Mouse (Mus musculus) WW6 (cell line): ENCODE data around the gene Tnik.

Source experiments
- DNase-seq: peaks from one replicate; pipeline ENCODE4 v3.0.0-alpha.2; 2013; ENCODE audit warnings: low read depth, low spot score

Gene Tnik

DNA sequence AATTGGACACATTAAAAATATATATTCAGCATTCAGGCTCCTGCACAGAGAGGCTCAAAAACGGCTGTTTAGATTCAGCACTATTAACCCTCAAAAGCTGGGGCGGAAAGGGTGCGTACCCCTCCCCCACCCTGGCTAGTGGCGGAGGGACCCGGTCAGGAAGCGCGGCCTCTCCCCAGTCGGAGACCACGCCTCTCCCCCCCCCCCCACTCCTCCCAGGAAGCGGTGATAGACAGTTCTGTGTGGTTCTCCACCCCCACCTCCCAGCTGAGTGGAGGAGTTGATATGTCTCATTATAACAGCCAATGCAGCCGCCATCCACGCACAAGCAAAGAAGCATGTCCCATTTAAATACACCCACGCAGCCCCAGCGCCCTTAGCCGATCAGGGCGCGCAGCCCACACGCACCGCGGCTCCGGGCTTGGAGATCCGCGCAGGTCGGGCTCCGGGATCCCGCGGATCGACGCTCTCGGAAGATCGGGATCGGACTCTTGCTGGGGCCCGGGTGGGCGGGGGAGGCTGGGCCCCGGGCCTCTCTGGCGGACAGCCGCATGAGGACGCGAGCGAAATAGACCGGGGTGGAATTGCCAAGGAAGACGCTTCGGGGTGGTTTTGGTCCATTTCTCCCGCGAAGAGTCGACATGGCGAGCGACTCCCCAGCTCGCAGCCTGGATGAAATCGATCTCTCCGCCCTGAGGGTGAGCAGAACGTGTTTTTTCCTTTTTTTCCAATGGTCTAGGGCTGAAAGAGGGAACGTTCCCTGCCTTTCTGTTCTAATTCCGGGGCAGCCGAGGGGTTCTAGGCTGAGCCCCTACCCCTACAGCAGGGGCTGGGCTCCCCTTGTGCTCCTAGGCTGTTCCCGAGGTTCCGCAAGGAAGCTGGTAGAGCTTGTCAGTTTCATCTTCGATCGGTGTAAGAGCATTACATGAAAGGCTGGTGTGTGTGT, at the start of gene Tnik:
TSS of gene Tnik (plus strand) at position 213 of the 946 bp plus-strand sequence.
- peak; percentile 20 for DNase-seq

DNA sequence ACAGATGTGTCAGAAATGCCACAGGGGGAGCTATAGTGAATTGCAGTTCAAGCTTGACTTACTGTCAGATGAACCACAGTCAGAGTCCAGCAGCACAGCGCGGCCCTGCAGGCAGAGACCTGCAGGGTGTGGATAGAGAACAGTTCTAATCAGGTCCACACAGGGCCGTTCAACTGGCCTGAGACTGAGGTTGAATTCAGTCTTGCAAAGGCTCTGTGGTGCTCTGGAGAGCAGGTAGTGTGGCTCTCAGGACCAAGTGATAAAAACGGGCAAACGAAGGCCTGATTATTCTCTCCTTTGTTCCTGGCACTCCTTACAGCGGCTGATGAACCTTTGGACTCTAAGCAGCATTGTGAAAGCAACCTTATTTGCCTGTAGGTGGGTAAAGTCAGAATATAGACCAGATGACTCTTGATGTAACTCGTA, 48.1 kb upstream of the Tnik start:
- DNase-seq = no peak

DNA sequence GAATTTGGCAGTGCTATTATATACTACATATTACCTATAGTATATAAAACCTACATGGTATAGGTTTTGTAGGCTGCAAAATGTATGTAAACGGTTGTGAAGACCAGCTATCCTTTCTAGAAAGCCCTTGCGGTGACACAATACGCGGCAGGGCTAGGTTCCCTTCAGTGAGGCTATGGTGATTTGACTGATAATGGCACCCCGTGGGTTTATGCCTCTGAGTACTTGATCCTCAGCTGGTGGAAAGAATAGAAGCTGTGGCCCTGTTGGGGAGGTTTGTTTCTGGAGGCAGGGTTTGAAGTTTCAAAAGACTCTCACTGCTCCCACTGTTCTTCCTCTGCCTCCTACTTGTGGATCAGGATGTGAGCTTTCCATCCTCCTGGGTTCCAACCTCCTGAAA, 46.0 kb upstream of the Tnik start:
- peak; percentile 36 for DNase-seq

DNA sequence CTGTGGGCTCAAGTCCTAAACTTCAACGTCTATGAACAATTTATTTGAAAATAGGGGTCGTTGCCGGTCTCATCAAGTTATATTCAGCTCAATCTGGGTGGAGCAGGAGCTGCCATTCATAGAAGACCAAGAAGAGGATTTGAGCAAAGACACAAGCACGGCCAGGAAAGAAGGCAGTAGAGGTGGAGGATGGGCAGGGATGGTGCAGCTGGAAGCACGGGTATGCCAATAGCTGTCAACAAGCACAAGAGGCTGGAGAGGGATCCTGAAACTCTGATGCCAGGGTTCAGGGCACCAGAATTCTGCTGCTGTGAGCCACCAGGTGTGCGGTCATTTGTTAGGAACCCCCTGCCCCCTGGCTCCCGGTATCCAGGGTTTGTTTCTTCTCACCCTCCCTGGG, 43.5 kb upstream of the Tnik start:
- no peak for DNase-seq

DNA sequence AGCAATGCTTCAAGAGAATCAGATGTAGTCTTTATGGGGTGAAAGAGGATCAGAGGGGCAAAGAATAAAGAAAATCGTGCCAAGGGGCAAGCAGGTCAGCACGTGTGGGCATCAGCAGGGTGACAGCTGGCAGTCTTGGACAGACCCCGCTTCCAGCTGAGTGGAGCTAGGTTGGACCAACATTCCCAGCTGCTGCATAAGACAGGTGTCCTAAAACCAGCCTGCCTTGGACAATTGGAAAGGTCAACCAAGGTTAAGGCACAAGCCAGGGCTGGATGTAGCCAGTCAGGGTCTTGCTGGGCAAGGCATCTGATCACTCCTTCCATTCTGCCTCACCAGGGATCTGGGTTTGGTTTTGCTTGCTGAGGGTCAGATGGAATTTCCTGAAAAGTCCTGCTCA, 43.0 kb upstream of the Tnik start:
- DNase-seq = no peak

DNA sequence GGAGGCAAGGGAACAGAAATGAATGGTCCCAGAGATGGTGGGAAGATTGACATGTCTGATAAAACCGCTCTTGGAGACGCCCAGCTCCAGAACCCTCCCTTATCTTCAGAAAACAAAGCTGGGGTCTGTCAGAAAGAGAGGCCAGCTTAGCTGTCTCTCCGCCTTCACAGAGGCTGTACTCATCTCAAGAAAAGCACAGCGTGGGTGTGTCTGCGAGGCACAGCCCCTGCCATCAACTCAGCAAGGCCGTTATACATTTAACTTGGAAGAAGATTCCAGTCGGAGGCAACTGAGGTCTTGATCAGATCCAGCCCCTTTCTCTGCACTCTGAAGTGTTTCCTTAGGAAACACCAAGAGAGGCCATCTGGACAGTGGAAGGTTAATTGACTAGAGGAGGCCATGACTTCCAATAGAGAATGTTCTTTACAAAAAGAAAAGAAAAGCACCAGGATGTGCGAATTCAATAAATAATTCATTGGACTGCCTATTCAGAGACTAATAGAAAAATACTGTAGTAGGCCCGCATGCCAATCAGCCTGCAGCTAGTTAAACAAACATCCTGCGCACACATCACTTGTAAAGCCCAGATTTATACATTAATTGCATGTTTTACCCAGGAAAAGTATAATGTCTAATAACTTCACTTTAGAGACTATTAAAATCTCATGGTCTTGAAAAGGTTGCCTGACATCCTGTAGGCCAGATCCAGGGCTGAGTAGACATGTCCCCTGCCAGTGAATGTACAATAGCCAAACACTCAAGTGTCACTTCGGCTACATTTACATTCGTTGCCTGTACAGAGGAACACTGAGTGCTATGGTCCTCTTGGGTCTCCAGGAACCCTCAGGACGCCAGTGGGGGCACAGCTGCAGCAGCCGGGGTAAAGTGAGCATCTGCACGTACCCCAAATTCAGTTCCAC, 38.3 kb upstream of the Tnik start:
- DNase-seq = no peak

DNA sequence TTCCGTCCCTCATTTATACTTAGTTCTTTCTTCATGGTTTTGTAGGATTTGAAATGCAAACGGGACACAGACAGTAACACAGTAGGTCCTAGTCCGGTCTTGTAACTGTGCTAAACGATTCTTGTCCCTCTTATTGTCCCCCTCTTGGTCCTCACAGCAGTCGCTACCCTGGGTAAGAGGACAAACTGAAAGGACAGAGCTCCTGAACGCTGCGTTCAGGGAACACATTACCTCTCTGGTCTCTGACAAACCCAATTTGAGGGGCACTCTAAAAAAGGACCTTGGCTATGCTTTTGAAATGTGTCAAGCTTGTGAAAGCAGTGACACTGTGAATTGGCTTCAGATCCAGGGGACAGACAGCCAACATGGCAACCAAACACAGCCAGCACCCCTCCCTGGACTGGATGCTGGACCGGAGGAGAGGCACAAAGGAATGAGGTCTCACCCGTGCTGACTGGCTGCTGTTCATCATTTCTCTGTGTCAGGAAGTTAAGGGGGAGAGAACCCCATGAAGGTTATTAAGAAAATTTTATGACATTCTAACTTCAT, 37.6 kb upstream of the Tnik start:
- no peak for DNase-seq

DNA sequence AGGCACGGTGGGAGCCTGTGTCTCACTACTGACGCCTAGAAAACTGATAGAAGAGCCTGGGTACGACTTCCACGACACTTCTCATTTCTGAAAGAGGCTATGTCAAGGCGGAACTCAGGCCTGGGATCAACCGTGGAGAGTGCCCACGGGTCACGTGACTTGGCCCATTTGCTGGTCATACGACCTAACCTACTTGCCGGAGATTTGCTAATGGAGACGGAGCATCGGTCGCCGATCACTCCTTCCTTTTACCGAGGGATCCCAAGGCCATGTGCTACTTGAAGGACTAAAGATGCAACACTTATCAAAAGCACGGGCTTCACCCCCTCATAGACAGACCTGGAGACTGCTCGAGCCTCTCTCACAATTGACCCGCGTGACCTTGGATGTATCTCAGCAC, 36.8 kb upstream of the Tnik start:
- DNase-seq = no peak

GRCm38 (mm10) chr3:28228930-28229329, 34.1 kb upstream of the Tnik start:
- no peak for DNase-seq

DNA sequence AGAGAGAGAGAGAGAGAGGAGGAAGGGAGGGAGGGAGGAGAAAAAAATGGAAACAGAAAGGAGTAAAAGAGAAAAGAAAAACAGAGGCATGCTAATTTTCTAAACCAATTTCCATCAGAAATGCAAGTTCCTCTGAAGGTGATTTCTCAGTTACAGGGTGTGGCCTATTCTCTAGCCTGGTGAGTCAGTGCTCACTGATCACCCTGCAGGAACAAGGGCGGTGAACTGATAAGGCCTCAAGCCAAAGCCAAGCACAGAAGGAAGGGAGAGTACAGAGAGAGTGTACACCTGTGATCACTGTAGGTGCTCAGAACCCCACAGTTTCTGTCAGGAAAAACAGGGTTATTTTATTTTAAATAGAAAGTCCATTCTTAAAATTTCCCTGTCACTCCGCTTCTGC, 33.5 kb upstream of the Tnik start:
- no peak for DNase-seq

DNA sequence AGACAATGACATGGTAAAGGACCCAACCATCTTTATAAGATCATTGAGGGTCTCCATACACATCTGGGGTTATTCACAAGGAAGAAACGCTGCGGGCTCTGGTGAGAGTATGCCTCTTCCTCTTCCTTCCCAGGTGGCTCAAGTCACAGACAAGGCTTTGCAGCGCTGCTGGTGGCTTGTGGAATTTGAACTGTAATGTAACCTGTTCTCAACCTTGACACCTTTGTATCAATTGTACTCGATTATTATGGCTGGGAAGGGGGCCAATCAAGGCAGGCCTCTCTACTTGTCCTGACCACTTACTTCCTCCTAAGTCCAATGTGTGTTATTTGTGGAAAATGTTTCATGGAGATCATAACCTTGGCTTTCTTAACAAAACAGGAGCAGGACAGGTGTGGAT, 30.1 kb upstream of the Tnik start:
- no peak for DNase-seq

- DNase-seq = no peak
These were observed 28.8 kb upstream of the Tnik start for GRCm38 (mm10) chr3:28234179-28234578.

DNA sequence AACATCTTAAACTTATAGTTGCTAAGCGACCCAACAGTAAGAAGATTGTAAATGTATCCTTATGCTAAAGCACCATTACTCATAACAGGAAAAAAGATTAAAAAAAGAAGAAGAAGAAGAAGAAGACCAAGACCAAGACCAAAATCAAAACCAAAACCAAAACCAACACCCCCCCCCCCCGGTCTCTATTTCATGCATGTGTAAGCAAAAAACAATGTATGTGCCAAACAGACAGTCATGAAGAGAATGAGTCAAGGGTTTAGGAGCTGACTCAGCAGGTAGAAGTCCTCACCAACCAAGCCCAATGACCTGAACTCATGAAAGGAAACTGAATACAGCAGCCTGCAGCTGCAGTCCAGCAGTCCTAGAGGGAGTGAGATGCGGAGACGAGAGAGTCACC, 26.3 kb upstream of the Tnik start:
- no peak for DNase-seq

- DNase-seq = no peak
These were observed 24.9 kb upstream of the Tnik start for GRCm38 (mm10) chr3:28238136-28238535.

GRCm38 (mm10) chr3:28242561-28242960, 20.5 kb upstream of the Tnik start:
- DNase-seq = no peak

DNA sequence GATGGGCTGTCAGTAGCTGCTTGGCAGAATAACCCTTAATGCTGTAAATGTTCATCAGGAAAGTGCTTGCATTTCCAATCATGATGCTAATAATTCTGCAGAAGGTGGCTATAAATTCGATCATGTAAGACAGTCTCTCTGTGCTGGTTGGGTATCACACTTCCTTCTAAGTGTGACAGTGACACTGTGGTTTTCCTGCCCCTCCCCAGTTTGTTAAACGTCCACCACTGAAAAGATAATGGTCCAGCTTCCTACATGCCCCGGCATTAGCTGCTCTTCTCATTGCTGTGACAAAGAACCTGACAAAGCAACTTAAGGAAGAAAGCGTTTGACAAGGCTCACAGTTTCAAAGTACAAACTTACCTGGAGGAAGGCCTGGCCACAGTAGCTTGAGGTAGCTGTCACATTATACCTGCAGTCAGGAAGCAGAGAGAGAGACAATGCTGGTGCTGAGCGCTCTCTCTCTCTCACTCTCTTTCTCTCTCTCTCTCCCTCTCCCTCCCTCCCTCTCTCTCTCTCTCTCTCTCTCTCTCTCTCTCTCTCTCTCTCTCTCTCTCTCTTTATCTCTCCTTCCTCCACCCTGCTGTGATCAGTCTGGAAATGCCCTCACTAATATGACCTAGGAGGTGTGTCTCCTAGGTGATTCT, 18.6 kb upstream of the Tnik start:
- DNase-seq = no peak

DNA sequence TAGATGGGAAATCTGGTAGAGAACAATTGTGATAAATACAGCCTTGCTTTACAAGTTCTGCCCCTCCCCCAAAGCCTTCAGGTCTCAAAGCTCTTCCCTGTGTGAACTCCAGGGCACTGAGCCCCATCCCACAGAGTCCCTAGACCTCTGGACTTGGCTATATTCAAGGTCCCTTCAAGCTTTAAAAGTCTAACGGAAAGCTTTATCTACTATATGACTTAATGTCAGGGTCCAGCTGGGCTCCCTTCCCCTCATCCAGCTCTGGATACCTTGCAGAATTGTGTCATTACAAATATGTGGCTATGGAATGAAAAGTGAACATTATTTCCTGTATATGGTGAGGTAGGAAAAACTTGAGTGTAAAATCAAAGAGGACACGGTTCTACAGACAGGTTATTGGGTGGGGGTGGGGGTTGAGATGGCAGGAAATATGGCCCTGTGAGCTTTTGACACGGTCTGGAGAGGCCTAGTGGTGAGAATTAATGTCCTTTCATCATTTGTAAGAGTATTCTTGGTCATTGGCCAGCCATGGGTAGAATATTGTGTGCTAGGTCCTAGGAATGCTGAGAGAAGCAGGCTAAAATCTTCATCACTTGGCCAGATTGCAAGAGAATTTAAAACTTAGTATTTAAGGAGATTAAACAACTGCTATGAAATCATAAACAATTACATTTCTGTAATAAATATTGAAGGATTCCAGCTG, 14.6 kb upstream of the Tnik start:
- no peak for DNase-seq

- DNase-seq = no peak
These were observed 7.3 kb upstream of the Tnik start for GRCm38 (mm10) chr3:28255711-28256110.

DNA sequence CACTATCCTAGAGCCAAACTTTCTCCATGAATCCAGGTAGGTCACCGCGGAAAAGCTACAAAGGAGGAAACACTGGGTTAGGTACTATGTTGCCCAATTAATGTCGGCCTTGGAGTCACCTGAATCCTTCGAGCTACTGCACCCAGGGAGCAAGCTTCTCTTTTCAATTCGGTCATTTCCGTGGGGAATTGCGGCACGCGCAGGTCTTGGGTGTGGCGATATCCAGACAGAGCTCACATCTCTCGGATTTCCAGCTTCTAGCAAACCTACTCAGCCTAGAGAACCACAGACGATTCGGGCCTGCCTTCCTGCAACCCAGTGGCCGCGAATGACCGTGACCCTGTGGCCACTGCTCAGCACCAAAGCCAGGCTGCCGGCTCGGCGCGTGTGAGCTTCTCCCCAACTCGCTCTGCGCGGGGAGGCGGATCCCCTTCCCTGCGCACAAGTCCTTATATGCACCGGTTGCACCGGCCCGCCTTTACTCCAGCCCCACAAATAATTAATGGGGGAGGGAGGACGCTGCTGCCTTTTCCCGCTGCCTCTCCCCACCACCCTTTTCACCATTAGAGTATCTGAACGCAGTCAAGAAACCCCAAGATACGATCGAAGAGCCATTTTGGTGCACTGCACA, 528 bp upstream of the Tnik start:
- DNase-seq = no peak
